Mouse (Mus musculus) midbrain, embryonic 16.5 days (tissue): ENCODE results near the gene Mfge8. TPM values are rescaled to one million over a fixed set of nuclear protein-coding genes. Genes with fewer than 3 reads are reported as not detected.
A peak's percentile ranks its signal among the peaks of the same experiment; 100 is the strongest.

ENCODE experiments used
- ATAC-seq: fragments of 200-750 bp; cut with Nextera tagmentation; 2 replicates; pipeline ENCODE4 v1.8.0; 2017; ENCODE audit warnings: moderate TSS enrichment
- H3K27ac ChIP-seq: fragments of 300-500 bp; sonication (generic); 2 replicates; pipeline ENCODE4 v1.5.1; 2014; ENCODE audit warnings: mild to moderate bottlenecking, low read length, mixed read lengths
- H3K27me3 ChIP-seq: fragments of 300-500 bp; sonication (generic); 2 replicates; pipeline ENCODE4 v1.6.1; 2014; ENCODE audit warnings: low read depth, low read length, mixed read lengths; ENCODE audit not compliant: control insufficient read depth, insufficient read depth
- H3K36me3 ChIP-seq: fragments of 300-500 bp; sonication (generic); 2 replicates; pipeline ENCODE4 v1.6.1; 2014; ENCODE audit warnings: mild to moderate bottlenecking, low read length, moderate library complexity, mixed read lengths; ENCODE audit not compliant: control insufficient read depth, insufficient read depth
- H3K4me1 ChIP-seq: fragments of 300-500 bp; sonication (generic); 2 replicates; pipeline ENCODE4 v1.6.1; 2014; ENCODE audit warnings: mild to moderate bottlenecking, low read length, mixed read lengths; ENCODE audit not compliant: control insufficient read depth, insufficient read depth
- H3K4me2 ChIP-seq: fragments of 300-500 bp; sonication (generic); 2 replicates; pipeline ENCODE4 v1.6.1; 2014; ENCODE audit warnings: mild to moderate bottlenecking, low read length, mixed read lengths
- H3K4me3 ChIP-seq: fragments of 300-500 bp; sonication (generic); 2 replicates; pipeline ENCODE4 v1.5.1; 2014; ENCODE audit warnings: low read depth, mild to moderate bottlenecking, low read length, moderate library complexity, mixed read lengths
- H3K9ac ChIP-seq: fragments of 300-500 bp; sonication (generic); 2 replicates; pipeline ENCODE4 v1.6.1; 2014; ENCODE audit warnings: low read depth, low read length, mixed read lengths
- H3K9me3 ChIP-seq: fragments of 300-500 bp; sonication (generic); replicated peaks from 2 replicates; pipeline ENCODE4 v1.6.1; 2014; ENCODE audit warnings: mild to moderate bottlenecking, low read length, mixed read lengths; ENCODE audit not compliant: control insufficient read depth, poor library complexity, severe bottlenecking
- WGBS: fragments of 180-500 bp; shearing (Covaris S2); extraction: QIAGEN DNeasy Blood & Tissue Kit; methylation state at CpG from one replicate; pipeline ENCODE4 v1.1.7; 2014; 5-methylcytosine and 5-hydroxymethylcytosine counted together
- polyA plus RNA-seq: library from polyadenylated mRNA; unstranded; fragments of >200 nt; fragmentation: Nextera tagmentation; extraction: Ambion mirVana; gene quantifications from 2 replicates; pipeline ENCODE4 v1.2.1, GENCODE M21; 2015

The Mfge8 gene
- 132 and 236 TPM in 2 replicates for polyA plus RNA-seq

GRCm38 (mm10) chr7:79148711-79149266 is at the start of gene Mfge8:
TSS of gene Mfge8 (minus strand) at chr7:79149060.
- Histone ChIP-seq H3K9ac (peak within 1 kb of the TSS; percentile 64), H3K27ac (0 out of 2 replicates have a peak within 1 kb of the TSS, but pooled peaks have one; percentile 28), H3K4me3 (peak within 1 kb of the TSS; percentile 56), H3K27me3 (peaks cover 3% of the 10 kb centered on the region; the same call in 1 of the 2 replicates), H3K9me3 (no peaks in the 10 kb centered on the region), H3K4me2 (peak within 1 kb of the TSS; percentile 96), H3K36me3 (no peaks in the 10 kb centered on the region), H3K4me1 (peaks cover 8% of the 10 kb centered on the region; the same call in 1 of the 2 replicates)
- ATAC-seq, result peak; percentile 85
- under 1% methylated on average over 39 of the region's 39 CpGs for WGBS

- no peak overlapping the region for H3K4me2 ChIP-seq
- no peaks in the 10 kb centered on the region for H3K9me3 ChIP-seq
- H3K27me3 ChIP-seq, result no peaks in the 10 kb centered on the region
- ATAC-seq, result peak; percentile 96
- no peaks in the 10 kb centered on the region for H3K36me3 ChIP-seq
- no peak overlapping the region for H3K4me3 ChIP-seq
- no peak overlapping the region for H3K9ac ChIP-seq
- H3K27ac ChIP-seq, result peak overlapping the region; percentile 77
- WGBS, result 59% methylated on average over 16 of the region's 16 CpGs
- H3K4me1 ChIP-seq, result peaks cover 6% of the 10 kb centered on the region
Observed at GRCm38 (mm10) chr7:79194560-79195413, 45.9 kb upstream of the Mfge8 start.

GRCm38 (mm10) chr7:79193936-79194335 is 45.1 kb upstream of the Mfge8 start:
- peak overlapping the region; percentile 77 for H3K27ac ChIP-seq
- no peaks in the 10 kb centered on the region for H3K9me3 ChIP-seq

GRCm38 (mm10) chr7:79191501-79191900 is 42.6 kb upstream of the Mfge8 start:
- no peaks in the 10 kb centered on the region for H3K36me3 ChIP-seq
- H3K27me3 ChIP-seq, result no peaks in the 10 kb centered on the region
- H3K9ac ChIP-seq, result no peak overlapping the region
- H3K4me3 ChIP-seq, result no peak overlapping the region
- no peak for ATAC-seq
- H3K9me3 ChIP-seq, result no peaks in the 10 kb centered on the region
- peaks cover 9% of the 10 kb centered on the region for H3K4me1 ChIP-seq
- no peak overlapping the region for H3K4me2 ChIP-seq
- WGBS, result 75% methylated on average over 5 of the region's 5 CpGs
- no peak overlapping the region for H3K27ac ChIP-seq

More at GRCm38 (mm10) chr7:79193936-79194335, 45.1 kb upstream of the Mfge8 start:
- WGBS, result 81% methylated on average over 5 of the region's 5 CpGs
- Histone ChIP-seq H3K27me3 (no peaks in the 10 kb centered on the region), H3K36me3 (no peaks in the 10 kb centered on the region), H3K9ac (no peak overlapping the region), H3K4me2 (no peak overlapping the region), H3K4me3 (no peak overlapping the region), H3K4me1 (peaks cover 9% of the 10 kb centered on the region)
- no peak for ATAC-seq

GRCm38 (mm10) chr7:79190592-79190991 is 41.7 kb upstream of the Mfge8 start:
- no peaks in the 10 kb centered on the region for H3K27me3 ChIP-seq
- no peak overlapping the region for H3K9ac ChIP-seq
- no peaks in the 10 kb centered on the region for H3K9me3 ChIP-seq
- no peaks in the 10 kb centered on the region for H3K36me3 ChIP-seq
- no peak overlapping the region for H3K4me2 ChIP-seq
- 13% methylated on average over 3 of the region's 3 CpGs for WGBS
- ATAC-seq, result no peak
- H3K4me1 ChIP-seq, result peaks cover 9% of the 10 kb centered on the region
- H3K4me3 ChIP-seq, result no peak overlapping the region
- no peak overlapping the region for H3K27ac ChIP-seq

- H3K4me3 ChIP-seq, result no peak overlapping the region
- H3K4me2 ChIP-seq, result no peak overlapping the region
- no peak overlapping the region for H3K27ac ChIP-seq
- H3K4me1 ChIP-seq, result peaks cover 9% of the 10 kb centered on the region
- H3K36me3 ChIP-seq, result no peaks in the 10 kb centered on the region
- no peak overlapping the region for H3K9ac ChIP-seq
- no peaks in the 10 kb centered on the region for H3K27me3 ChIP-seq
- no peaks in the 10 kb centered on the region for H3K9me3 ChIP-seq
- ATAC-seq, result no peak
- WGBS, result 24% methylated on average over 3 of the region's 5 CpGs
Observed at GRCm38 (mm10) chr7:79189211-79189610, 40.4 kb upstream of the Mfge8 start.

- no peak for ATAC-seq
Observed at GRCm38 (mm10) chr7:79187591-79187990, 38.7 kb upstream of the Mfge8 start.

GRCm38 (mm10) chr7:79183417-79183816 is 34.6 kb upstream of the Mfge8 start:
- no peaks in the 10 kb centered on the region for H3K27me3 ChIP-seq
- no peak overlapping the region for H3K27ac ChIP-seq
- no peaks in the 10 kb centered on the region for H3K4me1 ChIP-seq
- H3K36me3 ChIP-seq, result no peaks in the 10 kb centered on the region
- no peak overlapping the region for H3K4me2 ChIP-seq
- ATAC-seq, result no peak
- H3K4me3 ChIP-seq, result no peak overlapping the region
- no peak overlapping the region for H3K9ac ChIP-seq
- 65% methylated on average over 1 of the region's 1 CpGs for WGBS
- H3K9me3 ChIP-seq, result no peaks in the 10 kb centered on the region

More at GRCm38 (mm10) chr7:79187591-79187990, 38.7 kb upstream of the Mfge8 start:
- no peak overlapping the region for H3K9ac ChIP-seq
- H3K4me1 ChIP-seq, result peaks cover 9% of the 10 kb centered on the region
- H3K27ac ChIP-seq, result no peak overlapping the region
- no peaks in the 10 kb centered on the region for H3K27me3 ChIP-seq
- no peak overlapping the region for H3K4me2 ChIP-seq
- H3K36me3 ChIP-seq, result no peaks in the 10 kb centered on the region
- H3K9me3 ChIP-seq, result no peaks in the 10 kb centered on the region
- 88% methylated on average over 2 of the region's 2 CpGs for WGBS
- H3K4me3 ChIP-seq, result no peak overlapping the region

GRCm38 (mm10) chr7:79173800-79174199 is 24.9 kb upstream of the Mfge8 start:
- 83% methylated on average over 3 of the region's 3 CpGs for WGBS
- Histone ChIP-seq H3K4me2 (no peak overlapping the region), H3K36me3 (no peaks in the 10 kb centered on the region), H3K9ac (no peak overlapping the region), H3K27me3 (no peaks in the 10 kb centered on the region), H3K27ac (no peak overlapping the region), H3K4me3 (no peak overlapping the region), H3K9me3 (no peaks in the 10 kb centered on the region), H3K4me1 (no peaks in the 10 kb centered on the region)
- no peak for ATAC-seq
